Mouse (Mus musculus) embryonic facial prominence, embryonic 15.5 days (tissue): Measurements from ENCODE around the gene Ttc9. TPM values are rescaled to one million over a fixed set of nuclear protein-coding genes. Genes with fewer than 3 reads are reported as not detected.

Experiments used
- ATAC-seq: fragments of 200-750 bp; cut with Nextera tagmentation; 2 replicates; pipeline ENCODE4 v1.8.0; 2017; ENCODE audit warnings: low read depth, moderate TSS enrichment; ENCODE audit not compliant: insufficient number of reproducible peaks, low FRiP score, low TSS enrichment
- H3K27ac ChIP-seq: fragments of 300-500 bp; sonication (generic); replicated peaks from 2 replicates; pipeline ENCODE4 v1.5.1; 2015; ENCODE audit warnings: mild to moderate bottlenecking, inconsistent platforms
- H3K27me3 ChIP-seq: fragments of 300-500 bp; sonication (generic); 2 replicates; pipeline ENCODE4 v1.6.1; 2015; ENCODE audit warnings: inconsistent platforms
- H3K36me3 ChIP-seq: fragments of 300-500 bp; sonication (generic); 2 replicates; pipeline ENCODE4 v1.6.1; 2015; ENCODE audit warnings: mild to moderate bottlenecking, inconsistent platforms
- H3K4me1 ChIP-seq: fragments of 300-500 bp; sonication (generic); 2 replicates; pipeline ENCODE4 v1.6.1; 2015; ENCODE audit warnings: inconsistent platforms
- H3K4me2 ChIP-seq: fragments of 300-500 bp; sonication (generic); replicated peaks from 2 replicates; pipeline ENCODE4 v1.6.1; 2015; ENCODE audit warnings: mild to moderate bottlenecking, inconsistent platforms
- H3K4me3 ChIP-seq: fragments of 300-500 bp; sonication (generic); replicated peaks from 2 replicates; pipeline ENCODE4 v1.5.1; 2015; ENCODE audit warnings: mild to moderate bottlenecking, inconsistent platforms
- H3K9ac ChIP-seq: fragments of 300-500 bp; sonication (generic); 2 replicates; pipeline ENCODE4 v1.6.1; 2015; ENCODE audit warnings: inconsistent platforms
- H3K9me3 ChIP-seq: fragments of 300-500 bp; sonication (generic); replicated peaks from 2 replicates; pipeline ENCODE4 v1.6.1; 2016; ENCODE audit warnings: inconsistent platforms
- WGBS: fragments of 180-500 bp; shearing (Covaris S2); methylation state at CpG from one replicate; pipeline ENCODE4 v1.1.7; 2015; 5-methylcytosine and 5-hydroxymethylcytosine counted together
- polyA plus RNA-seq: library from polyadenylated mRNA; unstranded; fragments of >200 nt; fragmentation: Nextera tagmentation; extraction: Ambion mirVana; gene quantifications from 2 replicates; pipeline ENCODE4 v1.2.1, GENCODE M21; 2015

Ttc9 gene
- polyA plus RNA-seq, 1 experiment from 2014 or later, result 6.8 TPM

- H3K4me3 ChIP-seq, result no peak overlapping the region
- no peak for ATAC-seq
These were observed 31.0 kb downstream of the Ttc9 start for GRCm38 (mm10) chr12:81662076-81662475.

GRCm38 (mm10) chr12:81663116-81663515, 32.1 kb downstream of the Ttc9 start:
- H3K4me3 ChIP-seq, result no peak overlapping the region
- H3K9ac ChIP-seq, result no peak overlapping the region
- no peak for ATAC-seq
- 82% methylated on average over 9 of the region's 9 CpGs for WGBS
- H3K36me3 ChIP-seq, result no peaks in the 10 kb centered on the region
- no peaks in the 10 kb centered on the region for H3K9me3 ChIP-seq
- no peaks in the 10 kb centered on the region for H3K4me1 ChIP-seq
- H3K4me2 ChIP-seq, result no peak overlapping the region
- H3K27me3 ChIP-seq, result no peaks in the 10 kb centered on the region
- H3K27ac ChIP-seq, result no peak overlapping the region

More at GRCm38 (mm10) chr12:81662076-81662475, 31.0 kb downstream of the Ttc9 start:
- H3K4me2 ChIP-seq, result no peak overlapping the region
- no peaks in the 10 kb centered on the region for H3K27me3 ChIP-seq
- 79% methylated on average over 4 of the region's 4 CpGs for WGBS
- no peak overlapping the region for H3K9ac ChIP-seq
- H3K27ac ChIP-seq, result no peak overlapping the region
- no peaks in the 10 kb centered on the region for H3K4me1 ChIP-seq
- H3K9me3 ChIP-seq, result no peaks in the 10 kb centered on the region
- no peaks in the 10 kb centered on the region for H3K36me3 ChIP-seq

DNA sequence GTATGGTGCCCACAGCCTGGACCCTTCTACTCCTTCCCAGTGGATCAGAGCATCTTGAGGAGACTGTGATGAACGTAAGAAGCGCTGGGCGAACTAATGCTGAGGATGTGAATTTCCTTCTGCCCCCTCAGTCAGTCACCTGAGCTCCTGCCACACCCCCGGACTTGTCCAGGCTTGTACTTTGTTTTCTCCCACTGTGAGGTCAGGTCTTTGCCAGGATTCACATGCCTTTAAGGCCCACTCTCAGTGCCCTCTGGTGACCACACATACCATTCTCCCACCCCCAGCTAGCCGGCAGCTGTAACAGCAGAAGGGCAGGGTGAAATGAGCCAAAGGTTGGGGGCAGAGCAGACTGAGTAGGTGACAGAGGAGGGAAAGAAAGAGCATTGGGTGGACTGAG, 32.9 kb downstream of the Ttc9 start:
- H3K4me2 ChIP-seq, result no peak overlapping the region
- WGBS, result 54% methylated on average over 5 of the region's 5 CpGs
- no peaks in the 10 kb centered on the region for H3K4me1 ChIP-seq
- ATAC-seq, result no peak
- H3K9me3 ChIP-seq, result no peaks in the 10 kb centered on the region
- no peak overlapping the region for H3K4me3 ChIP-seq
- H3K27ac ChIP-seq, result no peak overlapping the region
- no peaks in the 10 kb centered on the region for H3K36me3 ChIP-seq
- no peaks in the 10 kb centered on the region for H3K27me3 ChIP-seq
- no peak overlapping the region for H3K9ac ChIP-seq

GRCm38 (mm10) chr12:81668406-81668805, 37.4 kb downstream of the Ttc9 start:
- Histone ChIP-seq H3K4me1 (no peaks in the 10 kb centered on the region), H3K27me3 (no peaks in the 10 kb centered on the region), H3K4me2 (no peak overlapping the region), H3K4me3 (no peak overlapping the region), H3K27ac (no peak overlapping the region), H3K9ac (no peak overlapping the region), H3K9me3 (no peaks in the 10 kb centered on the region), H3K36me3 (no peaks in the 10 kb centered on the region)
- 76% methylated on average over 9 of the region's 9 CpGs for WGBS
- ATAC-seq, result no peak

- Histone ChIP-seq H3K4me3 (no peak overlapping the region), H3K9me3 (no peaks in the 10 kb centered on the region), H3K27me3 (no peaks in the 10 kb centered on the region), H3K9ac (no peak overlapping the region), H3K36me3 (no peaks in the 10 kb centered on the region), H3K27ac (no peak overlapping the region), H3K4me1 (no peaks in the 10 kb centered on the region), H3K4me2 (no peak overlapping the region)
- ATAC-seq, result no peak
- WGBS, result 35% methylated on average over 2 of the region's 2 CpGs
These were observed 44.5 kb downstream of the Ttc9 start for GRCm38 (mm10) chr12:81675557-81675956.

DNA sequence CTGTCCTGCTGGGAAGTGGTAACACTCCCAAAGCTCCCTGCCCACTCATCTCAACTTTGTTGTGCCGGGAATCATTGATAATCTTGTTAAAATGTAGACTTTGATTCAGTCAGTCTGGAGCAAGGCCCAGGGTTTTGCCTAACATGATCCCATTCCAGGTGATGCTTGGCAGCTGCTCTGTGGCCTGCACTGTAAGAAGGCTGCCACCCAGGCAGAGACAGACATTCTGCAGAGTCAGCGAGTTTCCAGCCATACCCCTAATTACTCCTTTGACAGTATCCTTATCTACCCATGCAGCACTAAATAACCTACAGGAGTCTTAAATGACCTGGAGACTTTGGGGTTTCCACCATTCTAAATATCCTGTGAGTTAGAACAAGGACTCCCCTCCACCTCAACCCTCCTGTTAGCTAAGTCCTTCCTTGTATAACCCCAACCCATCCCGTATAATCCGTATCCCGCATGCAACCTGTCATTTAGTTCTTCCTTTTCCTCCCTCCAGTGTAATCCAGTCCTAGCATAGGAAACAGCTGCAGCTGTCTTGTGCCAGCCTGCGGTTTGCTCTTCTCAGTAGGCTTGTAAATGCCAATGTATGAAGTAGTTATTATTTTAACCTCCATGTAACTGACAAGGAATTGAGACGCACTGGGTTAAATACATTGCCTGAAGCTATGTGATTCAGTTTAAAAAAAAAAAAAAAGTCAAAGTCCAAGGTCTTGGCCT, 48.9 kb downstream of the Ttc9 start:
- Histone ChIP-seq H3K4me2 (no peak overlapping the region), H3K9ac (no peak overlapping the region), H3K27me3 (0 out of 2 replicates have a peak, but pooled peaks cover 4% of the 10 kb centered on the region), H3K4me3 (no peak overlapping the region), H3K27ac (no peak overlapping the region), H3K9me3 (no peaks in the 10 kb centered on the region), H3K4me1 (no peaks in the 10 kb centered on the region), H3K36me3 (no peaks in the 10 kb centered on the region)
- no peak for ATAC-seq
- WGBS, result 49% methylated on average over 7 of the region's 7 CpGs

GRCm38 (mm10) chr12:81683395-81683794, 52.3 kb downstream of the Ttc9 start:
- no peaks in the 10 kb centered on the region for H3K9me3 ChIP-seq
- H3K27ac ChIP-seq, result no peak overlapping the region
- H3K36me3 ChIP-seq, result no peaks in the 10 kb centered on the region
- no peak overlapping the region for H3K4me2 ChIP-seq
- 68% methylated on average over 11 of the region's 11 CpGs for WGBS
- H3K9ac ChIP-seq, result no peak overlapping the region
- no peaks in the 10 kb centered on the region for H3K4me1 ChIP-seq
- ATAC-seq, result no peak
- no peak overlapping the region for H3K4me3 ChIP-seq
- 0 out of 2 replicates have a peak, but pooled peaks cover 4% of the 10 kb centered on the region for H3K27me3 ChIP-seq

DNA sequence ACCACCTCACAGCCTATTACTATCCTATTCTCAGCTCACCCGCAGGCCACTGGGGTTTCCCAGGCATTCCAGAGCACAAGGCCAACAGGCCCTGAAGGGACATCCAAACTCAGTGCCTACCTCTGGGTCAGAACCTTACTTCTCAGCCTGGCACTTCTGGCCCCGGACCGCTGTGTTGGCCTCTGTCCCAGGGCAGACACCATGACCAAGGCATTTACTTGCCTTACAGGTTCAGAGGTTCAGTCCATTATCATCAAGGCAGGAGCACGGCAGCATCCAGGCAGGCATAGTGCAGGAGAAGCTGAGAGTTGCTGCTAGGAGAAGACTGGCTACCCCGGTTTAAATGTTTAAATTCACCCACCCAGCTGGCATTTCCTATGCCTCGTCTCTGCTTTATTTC, 53.0 kb downstream of the Ttc9 start:
- WGBS, result 77% methylated on average over 6 of the region's 6 CpGs
- H3K4me3 ChIP-seq, result no peak overlapping the region
- no peak overlapping the region for H3K4me2 ChIP-seq
- H3K9ac ChIP-seq, result no peak overlapping the region
- no peaks in the 10 kb centered on the region for H3K9me3 ChIP-seq
- H3K27ac ChIP-seq, result no peak overlapping the region
- H3K4me1 ChIP-seq, result no peaks in the 10 kb centered on the region
- no peak for ATAC-seq
- 0 out of 2 replicates have a peak, but pooled peaks cover 4% of the 10 kb centered on the region for H3K27me3 ChIP-seq
- no peaks in the 10 kb centered on the region for H3K36me3 ChIP-seq

- no peak overlapping the region for H3K27ac ChIP-seq
- 0 out of 2 replicates have a peak, but pooled peaks cover 4% of the 10 kb centered on the region for H3K27me3 ChIP-seq
- H3K9ac ChIP-seq, result no peak overlapping the region
- no peak overlapping the region for H3K4me3 ChIP-seq
- no peaks in the 10 kb centered on the region for H3K4me1 ChIP-seq
- WGBS, result 59% methylated on average over 3 of the region's 3 CpGs
- no peak overlapping the region for H3K4me2 ChIP-seq
- H3K9me3 ChIP-seq, result no peaks in the 10 kb centered on the region
- no peak for ATAC-seq
- H3K36me3 ChIP-seq, result no peaks in the 10 kb centered on the region
These were observed 54.9 kb downstream of the Ttc9 start for GRCm38 (mm10) chr12:81685981-81686380.

GRCm38 (mm10) chr12:81686406-81687117, 55.5 kb downstream of the Ttc9 start:
- H3K36me3 ChIP-seq, result no peaks in the 10 kb centered on the region
- no peak for ATAC-seq
- H3K4me3 ChIP-seq, result no peak overlapping the region
- H3K27ac ChIP-seq, result no peak overlapping the region
- H3K9ac ChIP-seq, result no peak overlapping the region
- 41% methylated on average over 12 of the region's 12 CpGs for WGBS
- H3K27me3 ChIP-seq, result 0 out of 2 replicates have a peak, but pooled peaks cover 4% of the 10 kb centered on the region
- no peaks in the 10 kb centered on the region for H3K4me1 ChIP-seq
- no peak overlapping the region for H3K4me2 ChIP-seq
- no peaks in the 10 kb centered on the region for H3K9me3 ChIP-seq

DNA sequence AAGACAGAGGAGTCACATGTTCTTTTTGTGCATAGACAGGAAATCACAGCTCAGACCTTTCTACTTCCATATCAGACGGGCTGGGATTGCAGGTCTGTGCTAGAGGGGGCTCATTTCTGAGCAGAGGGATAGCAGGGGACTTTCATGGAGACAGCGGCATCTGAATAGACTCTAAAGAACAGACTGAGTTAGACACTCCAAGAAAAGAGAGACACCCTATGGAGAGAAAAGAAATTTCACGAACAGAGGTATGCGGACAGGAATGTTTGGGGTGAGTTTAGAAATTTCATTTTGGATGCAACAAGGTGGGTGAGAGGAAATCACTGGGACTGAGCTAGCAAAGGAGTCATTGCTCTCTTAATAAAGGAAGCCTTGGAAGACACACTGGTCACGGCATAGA, 56.8 kb downstream of the Ttc9 start:
- no peaks in the 10 kb centered on the region for H3K4me1 ChIP-seq
- H3K27ac ChIP-seq, result no peak overlapping the region
- ATAC-seq, result no peak
- WGBS, result 78% methylated on average over 5 of the region's 5 CpGs
- H3K27me3 ChIP-seq, result 0 out of 2 replicates have a peak, but pooled peaks cover 4% of the 10 kb centered on the region
- no peak overlapping the region for H3K4me3 ChIP-seq
- H3K9ac ChIP-seq, result no peak overlapping the region
- H3K9me3 ChIP-seq, result no peaks in the 10 kb centered on the region
- no peaks in the 10 kb centered on the region for H3K36me3 ChIP-seq
- H3K4me2 ChIP-seq, result no peak overlapping the region
